Mouse (Mus musculus): ENCODE data around the gene Cpne5. TPM values are rescaled to one million over a fixed set of nuclear protein-coding genes. Genes with fewer than 3 reads are reported as not detected.

Gene Cpne5
- polyA plus RNA-seq (2021): 0.26 TPM

GRCm38 (mm10) chr17:29237772-29238420 lies at the start of gene Cpne5:
TSS of gene Cpne5 (minus strand) at chr17:29238167.
- ChIA-PET CTCF (no interaction called here), POLR2A (no interaction called here)
- ATAC-seq (no peak), DNase-seq (ENCODE audit: low read depth, low spot score) (no peak)
- TF ChIP-seq CTCF (IDR thresholded peaks at IDR 0.05): no peak
- H3K27me3 ChIP-seq: peaks cover 31% of the 10 kb centered on the region
- in situ Hi-C loops (cut with MboI; ENCODE audit: low pct_unique_long_range_greater_than_20kb): no loop called here

GRCm38 (mm10) chr17:29282216-29282952 lies 44.4 kb upstream of the Cpne5 start:
- in situ Hi-C loops (cut with MboI; ENCODE audit: low pct_unique_long_range_greater_than_20kb): no loop called here
- TF ChIP-seq CTCF (IDR thresholded peaks at IDR 0.05): no peak
- CTCF ChIA-PET: no interaction called here
- no peaks in the 10 kb centered on the region for H3K27me3 ChIP-seq
- no peak for DNase-seq (ENCODE audit: low read depth, low spot score)
- no peak for ATAC-seq
- POLR2A ChIA-PET: no interaction called here

GRCm38 (mm10) chr17:29281541-29281940 lies 43.6 kb upstream of the Cpne5 start:
- DNase-seq (ENCODE audit: low read depth, low spot score) (no peak), ATAC-seq (no peak)
- no peaks in the 10 kb centered on the region for H3K27me3 ChIP-seq
- in situ Hi-C loops (cut with MboI; ENCODE audit: low pct_unique_long_range_greater_than_20kb): no loop called here
- TF ChIP-seq CTCF (IDR thresholded peaks at IDR 0.05): no peak
- POLR2A ChIA-PET: no interaction called here
- CTCF ChIA-PET: interaction anchor here (0.8 to 0.9 kb wide), 2 partner anchors 7 to 9 kb away, joined by 3 read pairs; no protein-coding TSS in a partner anchor

DNA sequence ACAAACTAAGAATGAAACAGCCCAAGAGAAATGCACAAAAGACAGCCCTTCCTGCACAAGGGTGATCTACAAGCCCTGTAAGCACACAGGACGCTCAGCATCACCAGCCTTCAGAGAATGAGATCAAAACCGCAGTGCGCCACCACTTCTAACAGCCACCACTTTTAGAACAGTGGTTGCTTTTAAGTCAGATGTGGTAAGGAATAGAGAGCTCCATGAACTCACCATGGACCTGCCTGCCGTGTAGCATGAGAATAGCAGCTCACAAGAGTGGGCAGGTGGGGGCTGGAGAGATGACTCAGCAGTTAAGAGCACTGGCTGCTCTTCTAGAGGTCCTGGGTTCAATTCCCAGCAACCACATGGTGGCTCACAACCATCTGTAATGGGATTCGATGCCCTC lies 42.5 kb upstream of the Cpne5 start:
- DNase-seq (ENCODE audit: low read depth, low spot score) (no peak), ATAC-seq (no peak)
- CTCF ChIA-PET: interaction anchor here (0.9 to 3.4 kb wide), 2 partner anchors 8 to 12 kb away, joined by 3 to 14 read pairs; partner anchors contain the start of gene BC004004
- in situ Hi-C loops (cut with MboI; ENCODE audit: low pct_unique_long_range_greater_than_20kb): no loop called here
- no peaks in the 10 kb centered on the region for H3K27me3 ChIP-seq
- POLR2A ChIA-PET: no interaction called here
- TF ChIP-seq CTCF (IDR thresholded peaks at IDR 0.05): no peak

DNA sequence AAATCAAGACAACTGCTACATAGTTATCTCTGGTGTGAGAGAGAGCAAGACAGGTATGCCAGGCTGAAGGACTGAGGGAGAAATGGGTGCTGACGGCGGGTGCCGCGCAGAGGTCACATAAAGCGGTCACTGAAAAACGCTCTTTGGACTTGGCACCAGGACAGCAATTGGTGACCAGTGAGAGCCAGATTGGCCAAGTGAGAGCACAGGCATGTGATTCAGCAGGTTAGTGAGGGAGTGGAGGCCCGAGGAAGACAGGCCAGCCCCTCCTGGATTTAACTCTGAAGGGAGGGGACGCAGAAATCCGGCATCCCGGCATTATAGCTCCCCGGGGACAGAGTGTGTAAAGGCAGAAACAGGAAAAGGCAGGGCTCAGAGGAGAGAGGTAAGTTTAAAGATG lies 35.9 kb upstream of the Cpne5 start:
- DNase-seq (ENCODE audit: low read depth, low spot score) (no peak), ATAC-seq (no peak)
- no peak for TF ChIP-seq CTCF (IDR thresholded peaks at IDR 0.05)
- H3K27me3 ChIP-seq: no peaks in the 10 kb centered on the region
- in situ Hi-C loops (cut with MboI; ENCODE audit: low pct_unique_long_range_greater_than_20kb): no loop called here
- ChIA-PET POLR2A (no interaction called here), CTCF (no interaction called here)

- ChIA-PET POLR2A (no interaction called here), CTCF (no interaction called here)
- no peak for TF ChIP-seq CTCF (IDR thresholded peaks at IDR 0.05)
- no peaks in the 10 kb centered on the region for H3K27me3 ChIP-seq
- in situ Hi-C loops (cut with MboI; ENCODE audit: low pct_unique_long_range_greater_than_20kb): no loop called here
- ATAC-seq (no peak), DNase-seq (ENCODE audit: low read depth, low spot score) (no peak)
These were observed 35.2 kb upstream of the Cpne5 start for GRCm38 (mm10) chr17:29273156-29273555.

- ChIA-PET CTCF (interaction anchor here (0.8 to 2.5 kb wide), 2 partner anchors 9 to 101 kb away, joined by 3 to 14 read pairs; no protein-coding TSS in a partner anchor), POLR2A (no interaction called here)
- ATAC-seq (no peak), DNase-seq (ENCODE audit: low read depth, low spot score) (no peak)
- no peak for TF ChIP-seq CTCF (IDR thresholded peaks at IDR 0.05)
- no peaks in the 10 kb centered on the region for H3K27me3 ChIP-seq
- in situ Hi-C loops (cut with MboI; ENCODE audit: low pct_unique_long_range_greater_than_20kb): no loop called here
These were observed 32.3 kb upstream of the Cpne5 start for GRCm38 (mm10) chr17:29270148-29270698.

- TF ChIP-seq CTCF (IDR thresholded peaks at IDR 0.05): no peak
- DNase-seq (ENCODE audit: low read depth, low spot score): no peak
These were observed 31.4 kb upstream of the Cpne5 start for GRCm38 (mm10) chr17:29269349-29269706.

DNA sequence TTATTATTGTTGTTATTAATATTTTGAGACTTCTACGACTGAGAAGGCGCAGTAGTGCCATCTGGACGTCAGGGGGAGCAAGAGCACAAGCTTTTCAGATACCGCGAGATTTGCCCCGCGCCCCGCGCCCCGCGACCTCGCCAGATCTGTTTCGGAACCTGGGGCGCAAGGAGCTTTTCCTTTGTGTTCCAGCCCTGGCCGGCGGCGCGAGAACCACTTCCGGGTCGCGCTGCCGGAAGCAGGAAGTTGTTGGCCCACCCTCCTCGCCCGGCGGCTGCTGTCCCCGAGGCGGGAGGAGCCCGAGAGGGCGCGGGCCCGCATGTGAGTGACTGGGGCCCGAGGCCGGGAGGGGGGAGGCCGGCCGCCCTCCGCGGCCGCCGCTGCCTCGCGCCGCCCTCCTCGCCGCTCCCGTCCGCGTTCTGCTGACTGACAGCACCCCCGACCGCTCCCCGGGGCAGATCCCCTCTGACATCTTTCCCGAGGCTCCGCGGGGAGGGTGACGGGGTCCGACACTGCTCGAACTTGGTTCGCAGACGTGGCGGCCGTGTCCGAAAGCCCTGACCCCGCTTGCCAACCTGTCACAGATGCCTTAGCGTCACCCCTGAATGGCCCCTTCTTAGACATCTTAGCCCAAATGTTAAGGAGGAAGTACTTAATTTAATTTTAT lies 30.8 kb upstream of the Cpne5 start, which contains the start of gene BC004004:
Gene BC004004 (plus strand): TSS at position 107 of the 667 bp plus-strand sequence.
- POLR2A ChIA-PET: interaction anchor here (1.0 kb wide), 1 partner anchor 103 kb away, joined by 3 read pairs; no protein-coding TSS in a partner anchor
- H3K27me3 ChIP-seq: no peaks in the 10 kb centered on the region
- DNase-seq (ENCODE audit: low read depth, low spot score) (peak; percentile 51), ATAC-seq (peak; percentile 63)
- CTCF ChIA-PET: interaction anchor here (0.6 to 2.5 kb wide), 14 partner anchors 9 to 102 kb away, joined by 3 to 14 read pairs (median 4); partner anchors contain the start of gene Mtch1
- in situ Hi-C loops (cut with MboI; ENCODE audit: low pct_unique_long_range_greater_than_20kb): loop anchor here (10.0 kb wide), 1 partner anchor 246 kb away; no protein-coding TSS in a partner anchor
- TF ChIP-seq CTCF (IDR thresholded peaks at IDR 0.05): peak; percentile 94

More at GRCm38 (mm10) chr17:29269349-29269706, 31.4 kb upstream of the Cpne5 start:
- no peak for ATAC-seq
- H3K27me3 ChIP-seq: no peaks in the 10 kb centered on the region
- in situ Hi-C loops (cut with MboI; ENCODE audit: low pct_unique_long_range_greater_than_20kb): loop anchor here (10.0 kb wide), 1 partner anchor 245 kb away; no protein-coding TSS in a partner anchor
- ChIA-PET CTCF (interaction anchor here (0.6 to 2.5 kb wide), 10 partner anchors 10 to 87 kb away, joined by 3 to 14 read pairs (median 4); partner anchors contain the start of gene Mtch1), POLR2A (interaction anchor here (1.0 kb wide), 1 partner anchor 102 kb away, joined by 3 read pairs; no protein-coding TSS in a partner anchor)

Measured in Patski (cell line).